Mouse (Mus musculus): ENCODE results near the gene Ttc21a.

The Ttc21a gene

DNA sequence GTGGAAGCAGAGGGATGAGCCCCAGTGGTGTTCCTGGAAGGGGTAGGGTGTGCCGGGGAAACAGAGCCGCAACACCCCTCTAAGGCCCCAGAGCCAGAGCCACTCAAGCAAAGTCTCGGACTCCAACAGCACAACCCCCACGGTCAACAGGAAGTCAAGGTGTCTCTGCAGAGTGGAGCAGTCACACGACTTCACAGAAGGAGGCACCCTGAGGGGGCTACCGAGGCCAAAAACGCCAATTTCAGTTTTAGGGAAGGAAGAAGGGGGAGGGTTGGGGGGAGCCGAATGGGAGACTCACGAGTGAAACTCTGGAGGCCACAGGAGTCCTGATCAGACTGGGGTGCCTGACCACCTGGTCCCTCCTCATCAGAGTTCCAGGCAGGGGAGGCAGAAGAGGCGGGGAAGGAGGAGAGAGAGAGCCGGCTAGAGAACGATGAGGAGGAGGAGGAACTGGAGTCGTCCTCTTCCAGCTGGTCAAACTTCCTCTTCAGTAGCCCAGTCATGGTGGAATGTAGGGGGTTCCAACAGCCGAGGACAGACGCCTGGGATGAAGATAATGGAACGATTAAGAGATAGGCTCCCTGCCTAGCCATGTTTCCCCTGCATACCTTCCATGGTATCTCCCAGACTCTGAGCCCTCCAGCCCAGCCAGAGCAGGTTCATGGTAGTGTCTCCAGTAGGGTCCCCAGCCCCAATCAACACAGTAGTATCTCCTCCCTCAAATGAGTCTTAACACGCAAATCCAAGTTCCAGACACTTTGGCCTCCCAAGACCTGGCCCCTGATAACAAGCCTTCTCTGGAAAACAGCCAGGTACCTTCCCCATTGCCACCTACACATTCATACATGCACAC is 39.5 kb downstream of the Ttc21a start:
- no peak for DNase-seq (ENCODE audit: low read depth)

- DNase-seq (ENCODE audit: low read depth), result peak; percentile 37
These were observed 40.2 kb downstream of the Ttc21a start for GRCm38 (mm10) chr9:119977557-119978060.

GRCm38 (mm10) chr9:119978151-119978810 is 40.9 kb downstream of the Ttc21a start:
- DNase-seq (ENCODE audit: low read depth), result no peak

DNA sequence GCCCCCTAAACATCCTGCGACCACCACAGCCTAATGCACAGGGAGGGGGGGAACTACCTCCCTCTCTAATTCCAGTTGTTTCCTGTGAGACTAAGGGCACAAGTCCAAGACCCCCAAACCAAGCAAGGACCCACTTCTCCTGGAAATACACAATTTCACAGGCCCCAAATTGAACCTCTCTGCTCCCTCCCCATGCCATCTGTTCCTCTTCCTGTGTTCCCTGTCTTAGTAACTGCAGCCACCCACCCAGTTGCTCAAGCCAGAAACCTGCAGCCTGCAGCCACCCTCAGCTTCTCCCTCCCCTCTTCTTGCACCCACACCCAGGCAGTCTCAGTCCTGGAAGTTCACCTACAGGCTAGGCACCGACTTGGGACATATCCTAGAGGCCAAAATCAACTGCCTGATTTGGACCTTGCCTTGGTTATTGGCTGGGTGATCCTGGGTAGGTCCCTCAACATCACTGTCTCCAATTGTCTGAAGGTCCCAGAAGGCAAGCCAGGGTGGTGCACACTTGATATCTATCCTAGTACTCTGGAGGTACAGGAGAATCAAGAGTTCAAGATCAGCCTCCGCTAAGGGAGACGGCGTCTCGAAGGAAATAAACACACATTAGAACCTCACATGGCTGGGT is 41.5 kb downstream of the Ttc21a start:
- DNase-seq (ENCODE audit: low read depth), result no peak

GRCm38 (mm10) chr9:119979749-119980148 is 42.3 kb downstream of the Ttc21a start:
- DNase-seq (ENCODE audit: low read depth), result no peak

- DNase-seq (ENCODE audit: low read depth), result no peak
These were observed 43.4 kb downstream of the Ttc21a start for GRCm38 (mm10) chr9:119980770-119981182.

- DNase-seq (ENCODE audit: low read depth), result peak; percentile 87
These were observed 44.1 kb downstream of the Ttc21a start for GRCm38 (mm10) chr9:119981183-119982179.

- DNase-seq (ENCODE audit: low read depth), result no peak
These were observed 44.9 kb downstream of the Ttc21a start for GRCm38 (mm10) chr9:119982241-119982811.

- DNase-seq (ENCODE audit: low read depth), result peak; percentile 42
These were observed 45.6 kb downstream of the Ttc21a start for GRCm38 (mm10) chr9:119982956-119983551.

DNA sequence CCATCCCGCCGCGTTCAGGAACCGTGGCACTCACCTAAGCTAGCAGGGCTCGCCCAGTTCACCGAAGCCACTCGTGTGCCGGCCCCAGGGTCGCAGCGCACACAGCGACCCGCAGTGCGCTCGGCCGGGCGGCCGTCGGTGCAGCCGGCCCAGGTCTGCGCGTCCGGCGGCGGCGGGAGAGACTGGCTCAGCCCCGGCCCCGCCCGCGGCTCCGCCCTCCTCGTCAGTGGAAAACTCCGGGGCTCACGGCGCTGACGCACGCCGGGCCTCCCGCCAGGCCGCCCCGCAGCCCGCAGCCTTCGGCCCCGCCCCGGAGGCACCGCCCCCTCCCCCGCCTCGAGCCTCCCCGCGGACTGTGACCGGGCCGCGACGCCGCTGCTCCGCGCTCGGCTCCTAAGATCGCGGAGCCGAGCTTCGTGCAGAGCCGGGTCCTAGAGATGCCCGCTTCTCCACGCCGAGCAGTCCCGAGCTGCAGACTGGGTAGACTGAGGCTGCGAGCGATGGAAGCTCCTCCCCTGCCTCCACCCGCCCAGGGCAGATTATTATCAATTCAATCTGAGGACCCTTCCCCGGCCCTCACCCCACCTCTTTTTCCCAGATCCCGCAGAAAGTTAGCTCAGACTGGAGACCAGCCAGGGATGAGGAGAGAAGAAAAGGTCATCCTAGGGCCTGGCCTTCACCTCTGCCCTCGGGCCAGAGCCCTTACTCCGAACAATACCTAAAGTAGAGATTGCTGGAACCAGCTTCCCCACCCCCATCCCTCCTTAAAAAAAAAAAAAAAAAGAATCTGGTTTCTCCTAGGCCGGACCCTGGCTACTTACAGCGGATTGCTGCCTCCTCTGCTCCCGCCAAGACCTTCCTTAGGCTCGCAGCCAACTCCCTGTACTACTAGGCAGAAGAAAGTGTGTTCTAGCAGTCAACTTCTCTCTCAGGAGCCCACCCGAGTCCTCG is 46.5 kb downstream of the Ttc21a start:
- peak; percentile 51 for DNase-seq (ENCODE audit: low read depth)

DNA sequence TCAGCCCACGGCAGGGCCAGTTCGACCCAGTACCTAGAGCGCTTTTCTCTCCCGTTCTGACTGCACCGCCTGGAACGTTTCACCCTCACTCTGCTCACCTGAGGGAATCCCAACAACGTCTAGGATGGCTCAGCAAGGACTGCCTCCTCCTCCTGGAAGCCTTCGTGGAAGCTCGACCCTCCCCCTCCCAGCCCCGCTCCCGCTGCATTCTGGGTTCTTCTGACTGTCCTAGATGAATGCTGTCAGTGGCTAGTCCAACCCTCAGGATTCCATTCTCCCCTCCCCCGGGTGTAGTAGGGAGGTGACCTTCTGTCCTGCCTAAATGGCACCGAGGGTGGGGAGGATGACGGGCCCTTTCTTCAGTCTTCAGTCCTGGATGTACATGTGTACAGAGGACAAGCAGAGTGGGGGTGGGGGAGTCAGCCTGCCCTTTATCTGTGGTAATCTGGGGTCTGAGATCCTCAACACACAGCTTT is 47.2 kb downstream of the Ttc21a start, which contains the start of gene Csrnp1:
Gene Csrnp1 (minus strand): TSS at position 123 of the 476 bp plus-strand sequence.
- DNase-seq (ENCODE audit: low read depth), result no peak

- no peak for DNase-seq (ENCODE audit: low read depth)
These were observed 48.6 kb downstream of the Ttc21a start for GRCm38 (mm10) chr9:119985881-119986574.

DNA sequence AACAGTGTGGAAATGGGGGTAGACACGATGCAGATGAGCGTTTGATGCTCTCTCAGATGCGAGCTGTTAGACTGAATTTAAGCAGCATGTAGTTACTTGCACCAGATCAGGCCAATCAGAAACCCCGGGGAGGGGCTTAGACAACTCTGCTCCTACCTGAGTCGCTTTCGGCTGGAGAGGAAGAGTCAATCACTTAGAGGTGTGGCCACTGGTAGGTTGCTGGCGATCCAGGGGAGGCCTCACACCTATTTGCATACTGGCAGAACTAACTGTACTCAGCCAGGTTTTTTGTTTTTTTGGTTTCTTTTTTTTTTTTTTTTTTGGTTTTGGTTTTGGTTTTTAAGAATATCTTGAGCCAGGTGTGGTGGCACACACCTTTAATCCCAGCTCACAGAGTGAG is 50.9 kb downstream of the Ttc21a start:
- DNase-seq (ENCODE audit: low read depth), result no peak

DNA sequence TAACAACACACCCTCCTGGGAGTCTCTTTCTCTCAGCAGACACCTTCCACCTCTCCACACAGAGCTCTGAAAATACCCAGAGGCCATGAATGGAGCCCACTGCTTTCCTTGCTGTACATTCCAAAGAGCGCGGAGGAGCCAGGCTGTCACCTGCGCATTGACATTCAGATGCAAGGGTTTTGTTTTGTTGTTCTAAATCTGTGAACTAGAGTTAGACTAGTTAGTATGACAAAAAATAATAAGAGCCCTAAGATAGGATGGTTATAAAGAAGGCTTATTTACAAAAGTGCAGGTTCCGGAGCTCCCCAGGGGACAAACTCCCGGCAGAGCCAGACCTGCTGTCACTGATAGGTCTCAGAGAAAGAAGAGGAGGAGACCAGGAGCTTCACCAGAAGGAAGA is 53.9 kb downstream of the Ttc21a start:
- no peak for DNase-seq (ENCODE audit: low read depth)

DNA sequence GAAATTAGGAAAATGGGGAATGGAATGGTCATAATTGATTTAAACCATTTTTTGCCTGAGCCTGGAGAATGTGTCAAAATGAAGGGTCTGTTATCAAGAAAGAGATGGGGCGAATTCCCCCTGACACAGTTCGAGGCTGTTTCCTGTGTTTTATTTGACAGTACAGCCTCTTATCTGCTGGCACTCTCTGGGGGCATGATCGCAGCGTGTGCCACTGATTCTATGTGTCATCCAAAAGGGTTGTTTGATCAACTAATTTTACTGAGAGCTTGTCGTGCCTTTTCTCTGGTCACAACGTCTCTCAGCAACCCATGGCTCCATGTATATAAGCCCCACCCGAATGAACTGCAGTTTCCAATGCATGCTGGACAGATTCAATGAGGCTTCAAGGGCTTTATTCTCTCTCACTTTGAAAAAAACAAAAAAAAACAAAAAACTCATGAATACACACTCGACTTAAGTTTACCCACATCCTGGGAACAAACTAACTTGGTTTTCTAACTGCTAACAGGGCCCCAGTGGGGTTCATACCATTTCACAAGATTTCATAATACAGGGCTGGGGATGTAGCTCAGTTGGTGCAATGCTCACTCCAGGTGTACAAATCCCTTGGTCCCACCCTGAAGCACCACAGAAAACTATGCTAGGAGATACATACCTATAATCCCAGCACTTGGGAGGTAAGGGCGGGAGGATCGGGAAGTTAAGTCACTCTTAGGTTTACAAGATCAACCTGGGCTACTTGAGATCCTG is 55.9 kb downstream of the Ttc21a start:
- no peak for DNase-seq (ENCODE audit: low read depth)

GRCm38 (mm10) chr9:119994207-119994606 is 56.8 kb downstream of the Ttc21a start:
- no peak for DNase-seq (ENCODE audit: low read depth)

DNA sequence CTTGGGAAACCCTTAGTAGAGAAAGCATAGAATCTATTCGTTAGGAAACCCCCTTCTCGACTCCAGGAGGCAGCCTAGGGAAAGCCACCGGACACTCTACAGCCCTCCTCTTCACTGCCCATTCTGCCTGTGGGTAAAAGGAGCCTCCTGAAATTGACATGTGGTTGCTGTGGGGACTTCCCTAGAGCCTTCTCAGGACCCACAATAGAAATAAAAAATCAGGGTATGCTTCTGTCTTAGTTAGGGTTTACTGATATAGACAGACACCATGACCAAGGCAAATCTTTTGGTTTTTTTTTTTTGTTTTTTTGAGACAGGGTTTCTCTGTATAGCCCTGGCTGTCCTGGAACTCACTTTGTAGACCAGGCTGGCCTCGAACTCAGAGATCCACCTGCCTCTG is 58.7 kb downstream of the Ttc21a start:
- DNase-seq (ENCODE audit: low read depth), result no peak

- DNase-seq (ENCODE audit: low read depth), result no peak
These were observed 61.4 kb downstream of the Ttc21a start for GRCm38 (mm10) chr9:119998776-119999175.
